Mouse (Mus musculus) liver, embryonic 16.5 days (tissue): ENCODE data around the gene Tenm3. TPM values are rescaled to one million over a fixed set of nuclear protein-coding genes. Genes with fewer than 3 reads are reported as not detected.

Source experiments
- ATAC-seq: fragments of 200-750 bp; cut with Nextera tagmentation; 2 replicates; pipeline ENCODE4 v1.8.0; 2017; ENCODE audit warnings: low read depth, mild to moderate bottlenecking, moderate number of reproducible peaks, moderate library complexity
- H3K27ac ChIP-seq: fragments of 300-500 bp; sonication (generic); 2 replicates; pipeline ENCODE4 v1.5.1; 2014; ENCODE audit warnings: mild to moderate bottlenecking, low read length
- H3K27me3 ChIP-seq: fragments of 300-500 bp; sonication (generic); 2 replicates; pipeline ENCODE4 v1.6.1; 2014; ENCODE audit warnings: low read depth, low read length, mixed read lengths; ENCODE audit not compliant: control insufficient read depth, insufficient read depth
- H3K36me3 ChIP-seq: fragments of 300-500 bp; sonication (generic); 2 replicates; pipeline ENCODE4 v1.6.1; 2014; ENCODE audit warnings: mild to moderate bottlenecking; ENCODE audit not compliant: control insufficient read depth, insufficient read depth
- H3K4me1 ChIP-seq: fragments of 300-500 bp; sonication (generic); 2 replicates; pipeline ENCODE4 v1.6.1; 2014; ENCODE audit warnings: low read depth, low read length, mixed read lengths; ENCODE audit not compliant: control insufficient read depth
- H3K4me2 ChIP-seq: fragments of 300-500 bp; sonication (generic); 2 replicates; pipeline ENCODE4 v1.6.1; 2014; ENCODE audit warnings: low read depth, low read length, mixed read lengths
- H3K4me3 ChIP-seq: fragments of 300-500 bp; sonication (generic); 2 replicates; pipeline ENCODE4 v1.5.1; 2014; ENCODE audit warnings: low read depth, mild to moderate bottlenecking, low read length
- H3K9ac ChIP-seq: fragments of 300-500 bp; sonication (generic); 2 replicates; pipeline ENCODE4 v1.6.1; 2014; ENCODE audit warnings: low read depth, low read length
- H3K9me3 ChIP-seq: fragments of 300-500 bp; sonication (generic); replicated peaks from 2 replicates; pipeline ENCODE4 v1.6.1; 2016; ENCODE audit warnings: low read length; ENCODE audit not compliant: control insufficient read depth
- WGBS: fragments of 180-500 bp; shearing (Covaris S2); extraction: QIAGEN DNeasy Blood & Tissue Kit; methylation state at CpG from one replicate; pipeline ENCODE4 v1.1.7; 2014; ENCODE audit not compliant: insufficient replicate concordance; 5-methylcytosine and 5-hydroxymethylcytosine counted together
- polyA plus RNA-seq: library from polyadenylated mRNA; unstranded; fragments of >200 nt; fragmentation: Nextera tagmentation; extraction: Ambion mirVana; gene quantifications from 2 replicates; pipeline ENCODE4 v1.2.1, GENCODE M21; 2015

The Tenm3 gene
- polyA plus RNA-seq, 1 experiment from 2014 or later: 6.0 TPM

DNA sequence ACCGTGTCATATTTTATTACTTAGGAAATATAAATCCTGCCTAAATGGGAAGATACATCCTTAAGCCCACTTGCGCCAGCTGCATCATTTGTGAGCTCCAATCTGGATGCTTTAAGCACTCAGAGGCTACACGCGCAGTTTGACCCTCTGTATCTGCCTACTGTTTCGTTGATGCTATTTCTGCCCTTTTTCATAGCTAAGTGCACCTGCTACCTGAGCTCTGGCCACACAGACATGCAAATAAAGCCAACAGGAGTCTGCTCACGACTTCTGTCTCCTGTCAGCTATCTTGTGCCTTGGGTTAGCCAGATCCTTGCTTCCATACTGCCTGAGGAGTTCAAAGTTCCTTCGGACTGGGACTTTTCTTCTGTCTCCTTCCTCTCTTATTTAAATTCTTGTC, 547.4 kb downstream of the Tenm3 start:
- H3K9ac ChIP-seq: no peak overlapping the region
- no peak overlapping the region for H3K27ac ChIP-seq
- H3K27me3 ChIP-seq: no peaks in the 10 kb centered on the region
- no peaks in the 10 kb centered on the region for H3K4me1 ChIP-seq
- ATAC-seq: no peak
- H3K4me2 ChIP-seq: no peak overlapping the region
- 66% methylated on average over 7 of the region's 7 CpGs for WGBS
- no peaks in the 10 kb centered on the region for H3K36me3 ChIP-seq
- no peaks in the 10 kb centered on the region for H3K9me3 ChIP-seq
- no peak overlapping the region for H3K4me3 ChIP-seq

GRCm38 (mm10) chr8:48295558-48295957, 548.2 kb downstream of the Tenm3 start:
- H3K4me2 ChIP-seq: no peak overlapping the region
- ATAC-seq: no peak

GRCm38 (mm10) chr8:48293797-48294196, 550.0 kb downstream of the Tenm3 start:
- H3K4me3 ChIP-seq: no peak overlapping the region
- H3K4me1 ChIP-seq: no peaks in the 10 kb centered on the region
- 80% methylated on average over 3 of the region's 3 CpGs for WGBS
- no peaks in the 10 kb centered on the region for H3K27me3 ChIP-seq
- no peak for ATAC-seq
- H3K36me3 ChIP-seq: no peaks in the 10 kb centered on the region
- no peak overlapping the region for H3K4me2 ChIP-seq
- no peak overlapping the region for H3K9ac ChIP-seq
- H3K9me3 ChIP-seq: no peaks in the 10 kb centered on the region
- H3K27ac ChIP-seq: no peak overlapping the region

More at GRCm38 (mm10) chr8:48295558-48295957, 548.2 kb downstream of the Tenm3 start:
- no peaks in the 10 kb centered on the region for H3K27me3 ChIP-seq
- no peaks in the 10 kb centered on the region for H3K36me3 ChIP-seq
- no peak overlapping the region for H3K9ac ChIP-seq
- no peak overlapping the region for H3K27ac ChIP-seq
- no peaks in the 10 kb centered on the region for H3K9me3 ChIP-seq
- no peaks in the 10 kb centered on the region for H3K4me1 ChIP-seq
- 28% methylated on average over 6 of the region's 6 CpGs for WGBS
- H3K4me3 ChIP-seq: no peak overlapping the region

- no peak for ATAC-seq
- WGBS: 71% methylated on average over 10 of the region's 10 CpGs
- H3K4me2 ChIP-seq: no peak overlapping the region
- H3K9me3 ChIP-seq: no peaks in the 10 kb centered on the region
- H3K36me3 ChIP-seq: no peaks in the 10 kb centered on the region
- no peak overlapping the region for H3K9ac ChIP-seq
- no peaks in the 10 kb centered on the region for H3K4me1 ChIP-seq
- H3K27ac ChIP-seq: no peak overlapping the region
- no peaks in the 10 kb centered on the region for H3K27me3 ChIP-seq
- no peak overlapping the region for H3K4me3 ChIP-seq
These were observed 558.3 kb downstream of the Tenm3 start for GRCm38 (mm10) chr8:48285432-48285831.

DNA sequence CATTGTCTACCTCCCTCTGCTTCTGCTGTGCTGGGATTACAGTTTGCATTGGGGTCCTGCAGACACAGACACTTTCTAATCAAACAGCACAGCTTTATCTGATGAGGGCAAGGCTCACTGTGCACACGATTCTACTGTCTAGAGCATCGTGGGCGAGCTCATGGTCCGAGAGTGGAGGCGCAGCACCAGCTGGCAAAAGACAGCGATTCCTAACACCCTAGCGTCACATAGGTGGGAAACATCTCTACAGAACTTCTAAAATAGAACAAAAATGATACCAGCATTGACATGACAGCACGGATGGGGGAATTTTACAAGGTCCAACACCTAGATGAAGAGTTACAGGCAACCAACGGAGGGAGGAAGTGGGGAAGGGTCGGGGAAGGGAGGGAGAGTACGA, 561.9 kb downstream of the Tenm3 start:
- no peaks in the 10 kb centered on the region for H3K4me1 ChIP-seq
- H3K4me2 ChIP-seq: no peak overlapping the region
- 67% methylated on average over 11 of the region's 11 CpGs for WGBS
- no peaks in the 10 kb centered on the region for H3K9me3 ChIP-seq
- H3K36me3 ChIP-seq: no peaks in the 10 kb centered on the region
- no peaks in the 10 kb centered on the region for H3K27me3 ChIP-seq
- no peak for ATAC-seq
- no peak overlapping the region for H3K9ac ChIP-seq
- H3K4me3 ChIP-seq: no peak overlapping the region
- H3K27ac ChIP-seq: no peak overlapping the region

- no peak overlapping the region for H3K4me3 ChIP-seq
- no peak overlapping the region for H3K4me2 ChIP-seq
- no peak overlapping the region for H3K27ac ChIP-seq
- H3K9me3 ChIP-seq: no peaks in the 10 kb centered on the region
- WGBS: 60% methylated on average over 2 of the region's 2 CpGs
- H3K4me1 ChIP-seq: no peaks in the 10 kb centered on the region
- ATAC-seq: no peak
- peaks cover 9% of the 10 kb centered on the region for H3K36me3 ChIP-seq
- no peak overlapping the region for H3K9ac ChIP-seq
- no peaks in the 10 kb centered on the region for H3K27me3 ChIP-seq
These were observed 564.4 kb downstream of the Tenm3 start for GRCm38 (mm10) chr8:48279360-48279759.

GRCm38 (mm10) chr8:48277986-48278635, 565.6 kb downstream of the Tenm3 start:
- H3K36me3 ChIP-seq: peaks cover 9% of the 10 kb centered on the region
- no peak for ATAC-seq
- no peaks in the 10 kb centered on the region for H3K27me3 ChIP-seq
- H3K9ac ChIP-seq: no peak overlapping the region
- no peaks in the 10 kb centered on the region for H3K4me1 ChIP-seq
- no peak overlapping the region for H3K27ac ChIP-seq
- H3K4me2 ChIP-seq: no peak overlapping the region
- 76% methylated on average over 15 of the region's 15 CpGs for WGBS
- H3K4me3 ChIP-seq: no peak overlapping the region
- no peaks in the 10 kb centered on the region for H3K9me3 ChIP-seq

GRCm38 (mm10) chr8:48275066-48275465, 568.7 kb downstream of the Tenm3 start:
- no peaks in the 10 kb centered on the region for H3K9me3 ChIP-seq

DNA sequence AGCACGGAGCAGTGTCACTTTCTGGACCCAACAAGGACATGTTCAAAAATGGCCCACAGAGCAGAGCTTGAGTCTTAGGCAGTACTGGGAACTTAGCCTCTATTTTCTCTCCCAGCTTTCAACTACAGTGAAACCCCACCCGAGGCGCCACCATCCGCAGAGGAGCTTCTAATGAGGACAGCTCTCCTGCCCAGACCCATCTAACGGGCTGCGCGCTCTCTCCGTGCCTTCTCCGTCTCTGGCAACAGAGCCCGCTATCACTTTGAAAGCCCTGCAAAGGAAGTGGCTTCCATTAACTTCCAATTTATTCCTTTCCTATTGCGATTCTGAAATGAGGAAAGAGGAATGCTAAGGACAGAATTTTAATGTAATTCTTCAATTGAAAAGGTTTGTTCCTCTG, 569.2 kb downstream of the Tenm3 start:
- 78% methylated on average over 11 of the region's 11 CpGs for WGBS
- no peaks in the 10 kb centered on the region for H3K9me3 ChIP-seq
- H3K36me3 ChIP-seq: peaks cover 9% of the 10 kb centered on the region
- H3K27me3 ChIP-seq: no peaks in the 10 kb centered on the region
- no peaks in the 10 kb centered on the region for H3K4me1 ChIP-seq
- H3K4me2 ChIP-seq: no peak overlapping the region
- no peak overlapping the region for H3K4me3 ChIP-seq
- no peak for ATAC-seq
- H3K9ac ChIP-seq: no peak overlapping the region
- no peak overlapping the region for H3K27ac ChIP-seq

More at GRCm38 (mm10) chr8:48275066-48275465, 568.7 kb downstream of the Tenm3 start:
- peaks cover 9% of the 10 kb centered on the region for H3K36me3 ChIP-seq
- WGBS: 82% methylated on average over 11 of the region's 11 CpGs
- no peak for ATAC-seq
- H3K9ac ChIP-seq: no peak overlapping the region
- no peaks in the 10 kb centered on the region for H3K4me1 ChIP-seq
- no peak overlapping the region for H3K4me2 ChIP-seq
- H3K27me3 ChIP-seq: no peaks in the 10 kb centered on the region
- no peak overlapping the region for H3K4me3 ChIP-seq
- H3K27ac ChIP-seq: no peak overlapping the region
